Mouse (Mus musculus) heart, postnatal 25 days (tissue): ENCODE data around the gene Fggy. TPM values are rescaled to one million over a fixed set of nuclear protein-coding genes. Genes with fewer than 3 reads are reported as not detected.

ENCODE experiments used
- DNase-seq: peaks from one replicate; pipeline ENCODE4 v3.0.0; 2022; ENCODE audit warnings: low spot score
- intact Hi-C: fragments of 180-260 bp; cut with DNase I; formaldehyde crosslinking; loops from one replicate; pipeline ENCODE4 v1.15.1; 2025
- total RNA-seq, 2 experiments: library from RNA; stranded (reverse); gene quantifications; 2 replicates each; pipeline ENCODE4 v1.2.3; 2021

Gene Fggy
- total RNA-seq, 2 experiments from 2014 or later: 4.6 to 7.8 TPM

- intact Hi-C loops: no loop called here
These were observed 273.0 kb downstream of the Fggy start for GRCm38 (mm10) chr4:95830320-95830719.

GRCm38 (mm10) chr4:95839860-95840259 lies 282.6 kb downstream of the Fggy start:
- intact Hi-C loops: loop anchor here (10.0 kb wide), 1 partner anchor 235 kb away; no protein-coding TSS in a partner anchor
- DNase-seq: no peak

More at GRCm38 (mm10) chr4:95830320-95830719, 273.0 kb downstream of the Fggy start:
- no peak for DNase-seq

DNA sequence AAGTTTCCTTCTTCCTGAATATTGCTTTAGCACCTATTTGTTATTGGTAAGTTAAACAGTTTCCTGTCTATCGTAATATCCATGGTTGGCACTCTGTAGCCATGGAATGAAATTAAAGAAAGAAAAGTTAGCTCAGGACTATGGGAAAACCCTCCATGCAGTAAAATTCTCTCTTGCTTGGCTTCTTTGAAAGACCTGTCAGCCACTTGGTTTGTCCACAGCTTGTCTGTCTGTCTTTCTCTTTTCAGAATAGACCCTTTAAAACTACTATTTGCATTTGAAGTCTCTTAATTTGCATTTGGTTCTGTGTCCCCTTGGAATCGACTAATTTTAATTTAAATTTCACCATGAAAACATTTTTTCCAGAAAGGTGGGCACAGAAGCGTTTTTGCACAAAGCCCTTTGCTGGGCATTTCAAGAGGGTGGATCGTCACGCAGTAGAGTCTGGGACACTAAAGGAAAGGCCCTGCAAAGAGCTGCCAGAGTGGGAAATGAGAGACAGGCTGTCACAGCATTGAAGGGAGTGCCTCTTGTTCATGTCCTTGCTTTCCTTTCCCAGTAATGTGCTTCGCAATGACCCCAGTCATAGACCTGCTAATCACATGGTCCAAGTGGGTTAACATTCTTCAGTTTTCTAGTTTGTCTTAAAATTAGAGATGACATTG lies 283.2 kb downstream of the Fggy start:
- DNase-seq: no peak
- intact Hi-C loops: loop anchor here (10.0 kb wide), 1 partner anchor 236 kb away; no protein-coding TSS in a partner anchor

- no peak for DNase-seq
- intact Hi-C loops: loop anchor here (5.0 to 10.0 kb wide), 2 partner anchors 64 to 241 kb away; no protein-coding TSS in a partner anchor
These were observed 288.8 kb downstream of the Fggy start for GRCm38 (mm10) chr4:95845981-95846617.

DNA sequence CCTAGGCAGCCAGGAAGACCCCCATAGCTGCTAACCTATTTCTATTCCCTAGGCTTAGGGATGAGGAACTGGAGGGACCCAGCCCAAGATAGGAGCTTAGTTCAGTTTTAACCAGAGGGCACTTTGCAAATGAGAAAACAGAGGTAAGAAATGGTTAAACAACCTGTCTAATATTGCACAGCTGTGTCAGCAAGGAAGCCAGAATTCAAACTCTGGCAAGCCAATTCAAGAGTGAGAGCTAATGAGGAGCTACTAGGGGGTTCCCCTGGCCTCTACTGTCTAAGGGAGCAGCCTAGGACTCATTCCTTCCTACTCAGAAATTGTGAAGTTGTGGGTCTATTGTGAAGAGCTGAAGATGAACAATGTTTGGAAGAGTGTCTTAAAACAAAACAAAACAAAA lies 289.9 kb downstream of the Fggy start:
- intact Hi-C loops: loop anchor here (5.0 to 10.0 kb wide), 2 partner anchors 65 to 242 kb away; no protein-coding TSS in a partner anchor

GRCm38 (mm10) chr4:95847664-95848063 lies 290.4 kb downstream of the Fggy start:
- intact Hi-C loops: loop anchor here (5.0 to 10.0 kb wide), 2 partner anchors 65 to 243 kb away; no protein-coding TSS in a partner anchor
- no peak for DNase-seq

More for the DNA sequence above, 289.9 kb downstream of the Fggy start:
- no peak for DNase-seq

- intact Hi-C loops: loop anchor here (5.0 to 10.0 kb wide), 2 partner anchors 67 to 245 kb away; no protein-coding TSS in a partner anchor
- no peak for DNase-seq
These were observed 292.2 kb downstream of the Fggy start for GRCm38 (mm10) chr4:95849497-95849896.

DNA sequence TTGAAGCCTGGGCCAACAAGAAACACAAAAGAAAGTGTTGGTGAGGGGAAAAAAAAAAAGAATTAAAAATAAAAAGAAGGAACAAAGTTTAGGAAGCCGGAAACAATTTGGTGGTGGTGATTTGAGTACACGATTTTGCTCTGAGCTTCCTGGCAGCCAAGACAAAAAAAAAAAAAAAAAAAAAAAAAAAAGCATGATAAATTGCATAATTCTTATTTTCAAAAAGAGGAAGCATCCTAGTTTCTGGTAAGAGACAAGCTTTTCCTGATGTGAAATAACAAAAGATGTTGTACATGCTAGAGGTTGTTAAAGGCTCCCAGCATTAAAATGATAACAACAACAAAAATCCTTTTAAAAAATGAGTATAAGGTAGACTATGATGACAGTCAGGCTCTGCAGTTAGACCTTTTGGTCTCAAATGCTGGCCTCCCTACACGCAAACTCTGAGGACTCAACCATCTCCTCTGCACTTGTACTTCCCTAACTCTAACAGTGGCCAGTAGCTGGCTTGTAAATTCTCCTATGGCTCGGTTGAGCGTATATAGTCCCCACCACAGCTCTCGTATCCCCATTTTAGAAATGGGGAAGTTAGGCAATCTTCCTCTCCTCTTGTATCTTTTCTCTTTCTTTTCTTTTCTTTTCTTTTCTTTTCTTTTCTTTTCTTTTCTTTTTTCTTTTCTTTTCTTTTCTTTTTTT lies 292.9 kb downstream of the Fggy start:
- intact Hi-C loops: no loop called here
- DNase-seq: no peak

- no peak for DNase-seq
- intact Hi-C loops: no loop called here
These were observed 294.9 kb downstream of the Fggy start for GRCm38 (mm10) chr4:95852257-95852656.

DNA sequence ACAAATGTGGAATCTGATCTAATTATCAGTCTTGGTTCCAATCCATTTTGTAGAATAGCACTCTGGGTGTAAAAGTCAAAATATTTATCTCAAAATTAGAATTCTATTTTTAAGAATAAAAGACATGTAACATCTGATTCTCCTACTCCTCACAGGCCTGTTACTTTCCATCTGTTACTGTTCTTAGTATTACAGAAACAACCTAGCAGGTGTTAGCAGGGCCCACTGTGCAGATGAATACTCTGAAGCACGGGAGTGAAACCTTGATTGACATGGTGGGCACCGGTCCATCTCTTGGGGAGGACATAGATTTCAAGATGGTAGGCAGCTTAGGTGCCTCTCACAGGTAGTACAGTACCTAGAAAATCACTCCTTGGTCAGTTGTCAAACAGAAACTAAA lies 298.7 kb downstream of the Fggy start:
- intact Hi-C loops: no loop called here
- DNase-seq: no peak

- DNase-seq: no peak
- intact Hi-C loops: no loop called here
These were observed 303.3 kb downstream of the Fggy start for GRCm38 (mm10) chr4:95860601-95861000.

DNA sequence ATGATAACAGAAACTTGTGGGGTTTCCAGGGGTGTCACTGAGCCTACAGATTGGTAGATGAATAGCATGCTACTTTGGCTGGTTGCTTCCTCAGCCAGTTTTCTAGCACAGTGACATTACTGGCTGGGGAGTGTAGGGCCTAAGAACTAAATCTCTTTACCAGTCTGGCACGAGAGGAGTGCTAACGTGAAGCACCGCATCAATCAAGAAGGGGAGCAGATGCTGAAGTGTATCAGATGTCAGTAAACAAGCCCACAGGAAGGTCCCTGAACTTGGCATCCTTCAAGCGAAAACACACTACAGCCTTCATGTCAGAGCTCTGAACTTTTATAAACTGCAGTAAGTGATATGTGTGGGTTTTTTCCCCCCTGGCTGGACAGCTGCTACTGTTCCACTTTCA lies 303.8 kb downstream of the Fggy start:
- intact Hi-C loops: no loop called here
- DNase-seq: no peak

DNA sequence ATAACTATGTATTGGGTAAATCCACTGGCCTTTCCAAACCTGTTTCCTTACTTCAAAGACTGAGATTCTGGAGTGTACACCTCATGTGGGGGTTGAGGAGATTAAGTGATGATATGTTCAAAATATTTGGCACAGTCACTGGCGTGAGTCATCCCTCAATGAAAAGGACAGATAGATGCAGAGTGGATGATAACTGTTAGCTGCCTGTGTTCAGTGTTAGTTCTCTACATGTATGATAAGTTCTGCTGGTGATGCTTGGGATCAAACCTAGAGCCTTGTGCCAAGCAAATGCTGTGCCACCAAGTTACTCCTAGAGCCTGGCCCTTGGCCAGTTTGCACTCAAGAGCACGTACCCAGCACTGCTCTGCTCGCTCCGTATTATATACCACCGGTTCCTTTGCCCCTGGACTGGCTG lies 304.4 kb downstream of the Fggy start:
- no peak for DNase-seq
- intact Hi-C loops: no loop called here

DNA sequence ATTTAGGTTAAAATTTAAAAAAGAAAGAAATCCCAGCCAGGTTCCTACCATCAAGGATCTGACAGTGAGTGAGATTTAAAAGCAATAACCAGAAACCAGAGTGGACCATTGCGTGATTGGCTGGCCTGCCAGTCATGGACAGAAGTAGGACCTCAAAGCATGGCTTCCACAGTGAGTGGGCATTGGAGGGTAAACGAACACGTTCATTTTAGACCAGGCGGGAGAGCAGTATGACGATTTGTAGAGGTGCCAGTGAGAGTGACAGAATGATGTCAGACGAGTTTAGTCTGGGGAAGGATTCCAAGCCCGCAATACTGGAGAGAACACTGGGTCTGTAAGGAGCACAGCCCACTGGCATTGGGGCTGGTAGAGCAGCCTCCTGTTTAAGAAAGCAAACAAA lies 305.0 kb downstream of the Fggy start:
- DNase-seq: no peak
- intact Hi-C loops: no loop called here

DNA sequence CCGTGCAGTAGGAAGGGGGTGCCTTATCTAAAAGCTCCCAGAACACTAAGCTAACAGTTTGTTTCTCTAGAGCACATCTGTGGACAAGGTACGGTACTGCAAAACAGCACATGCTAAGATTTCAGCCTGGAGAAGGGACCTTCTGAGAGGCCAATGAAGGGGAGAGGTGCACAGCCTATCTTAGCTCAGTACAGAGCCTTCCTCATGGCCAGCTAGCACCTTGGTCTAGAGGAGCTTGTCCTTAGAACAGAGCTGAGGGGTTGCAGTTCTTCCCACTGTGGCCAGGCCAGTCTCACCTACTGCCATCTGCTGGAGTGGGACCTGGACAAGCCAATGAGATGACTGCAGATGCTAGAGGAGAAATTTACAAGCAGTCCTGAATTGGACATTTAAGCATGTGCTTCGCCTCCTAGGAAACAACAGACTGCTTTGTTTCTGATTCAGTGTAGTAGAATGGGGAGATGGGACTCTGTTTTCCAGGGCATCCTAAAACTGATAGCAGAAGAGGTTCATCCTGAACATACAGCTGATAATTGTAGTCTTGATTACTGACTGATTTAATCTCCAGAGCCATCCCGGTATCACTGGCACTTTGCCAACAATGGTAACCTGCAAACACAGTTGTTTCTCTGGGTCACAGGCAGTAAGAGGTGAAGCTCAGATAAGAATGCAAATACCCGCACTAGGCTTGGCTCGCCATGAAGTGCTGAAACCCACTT lies 305.6 kb downstream of the Fggy start:
- intact Hi-C loops: no loop called here
- no peak for DNase-seq

DNA sequence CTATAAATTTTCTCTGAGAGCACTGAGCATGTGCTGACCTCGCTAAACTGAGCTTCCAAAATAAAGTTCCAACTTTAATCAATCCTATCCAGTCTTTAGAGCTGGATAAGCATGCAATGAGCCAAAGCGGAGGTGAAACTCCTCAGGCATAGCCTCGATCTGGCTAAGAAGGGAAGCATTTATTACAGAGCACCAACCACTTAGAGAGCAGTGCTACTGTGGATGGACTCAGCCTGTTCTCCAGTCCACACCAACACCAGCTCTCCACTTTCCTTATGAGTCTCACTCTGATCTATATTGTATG lies 306.1 kb downstream of the Fggy start:
- intact Hi-C loops: no loop called here
- DNase-seq: no peak

DNA sequence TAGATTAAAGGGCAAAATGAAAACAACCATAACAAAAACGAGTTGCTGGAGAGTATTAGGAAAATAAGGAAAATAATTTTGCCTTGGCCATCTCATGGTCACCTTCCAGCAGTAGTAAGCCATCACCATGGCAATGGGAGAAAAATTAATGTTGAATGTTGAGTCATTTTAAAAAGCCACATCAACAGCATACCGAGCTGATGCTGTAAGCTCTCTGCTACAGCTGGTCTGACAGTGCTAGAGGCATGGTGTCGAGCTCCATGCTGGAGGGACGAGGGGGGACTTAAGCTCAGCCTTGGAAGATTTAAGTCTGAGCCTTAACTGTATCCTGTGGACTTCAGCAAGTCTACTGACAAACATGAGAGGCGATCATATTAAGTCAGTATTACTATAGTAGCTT lies 307.9 kb downstream of the Fggy start:
- no peak for DNase-seq
- intact Hi-C loops: no loop called here

DNA sequence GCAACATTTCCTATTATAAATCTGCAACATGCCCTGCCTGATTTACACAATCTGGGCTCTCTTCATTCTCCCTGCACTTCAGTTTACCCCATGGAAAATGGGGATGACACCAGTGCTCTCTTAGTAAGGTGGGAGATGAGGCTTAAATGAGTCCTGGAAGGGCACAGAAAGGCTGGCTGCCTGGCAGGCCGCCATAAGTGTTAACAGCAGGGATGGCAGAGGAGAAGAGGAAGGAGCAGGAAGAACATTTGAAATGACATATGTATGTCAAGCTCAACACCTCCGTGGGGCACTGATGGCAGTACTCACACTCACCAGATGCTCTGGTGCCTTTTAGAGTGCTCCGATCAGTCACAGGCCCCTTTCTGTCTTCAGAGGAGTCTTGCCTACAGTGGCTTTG lies 308.6 kb downstream of the Fggy start:
- no peak for DNase-seq
- intact Hi-C loops: no loop called here

GRCm38 (mm10) chr4:95867103-95867502 lies 309.8 kb downstream of the Fggy start:
- no peak for DNase-seq
- intact Hi-C loops: no loop called here

- intact Hi-C loops: no loop called here
- no peak for DNase-seq
These were observed 311.0 kb downstream of the Fggy start for GRCm38 (mm10) chr4:95868348-95868747.
